Mouse (Mus musculus): Measurements from ENCODE around the gene Nprl3.

DNA sequence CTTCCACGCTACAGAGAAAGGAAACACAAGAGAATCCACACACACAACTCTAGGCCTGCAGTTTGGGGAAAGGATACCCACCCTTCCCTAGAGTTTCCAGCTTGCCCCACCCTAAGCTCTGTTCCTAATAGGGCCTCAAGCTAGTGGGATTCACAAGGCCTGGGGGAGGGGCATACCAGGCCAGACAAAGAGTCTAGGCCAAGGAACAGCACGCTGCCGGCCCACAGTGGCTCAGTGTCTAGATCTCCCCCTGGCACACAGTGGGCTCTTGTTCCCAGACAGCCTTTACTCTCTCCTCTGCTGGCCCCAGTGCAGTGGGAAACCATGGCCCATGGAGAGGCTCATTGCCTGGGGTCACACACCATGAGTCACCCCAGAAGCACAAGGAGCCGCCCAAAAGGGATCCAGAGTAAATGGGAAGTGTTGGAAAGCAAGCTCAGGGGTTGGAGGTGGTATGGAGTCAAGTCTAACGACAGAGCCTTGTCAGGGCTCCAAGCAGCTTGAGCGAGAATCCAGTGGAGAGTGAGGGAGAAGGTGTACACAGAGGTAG is 48.9 kb downstream of the Nprl3 start:
- TF ChIP-seq EP300 (IDR thresholded peaks at IDR 0.05) (no peak), CTCF (IDR thresholded peaks at IDR 0.05) (no peak)
